Mouse (Mus musculus) neural tube, embryonic 10.5 days (tissue): Measurements from ENCODE around the gene St6galnac4.

ENCODE experiments used
- DNase-seq: peaks from one replicate; pipeline ENCODE4 v3.0.0-alpha.2; 2017; ENCODE audit warnings: low spot score; ENCODE audit errors: extremely low spot score

St6galnac4 gene

DNA sequence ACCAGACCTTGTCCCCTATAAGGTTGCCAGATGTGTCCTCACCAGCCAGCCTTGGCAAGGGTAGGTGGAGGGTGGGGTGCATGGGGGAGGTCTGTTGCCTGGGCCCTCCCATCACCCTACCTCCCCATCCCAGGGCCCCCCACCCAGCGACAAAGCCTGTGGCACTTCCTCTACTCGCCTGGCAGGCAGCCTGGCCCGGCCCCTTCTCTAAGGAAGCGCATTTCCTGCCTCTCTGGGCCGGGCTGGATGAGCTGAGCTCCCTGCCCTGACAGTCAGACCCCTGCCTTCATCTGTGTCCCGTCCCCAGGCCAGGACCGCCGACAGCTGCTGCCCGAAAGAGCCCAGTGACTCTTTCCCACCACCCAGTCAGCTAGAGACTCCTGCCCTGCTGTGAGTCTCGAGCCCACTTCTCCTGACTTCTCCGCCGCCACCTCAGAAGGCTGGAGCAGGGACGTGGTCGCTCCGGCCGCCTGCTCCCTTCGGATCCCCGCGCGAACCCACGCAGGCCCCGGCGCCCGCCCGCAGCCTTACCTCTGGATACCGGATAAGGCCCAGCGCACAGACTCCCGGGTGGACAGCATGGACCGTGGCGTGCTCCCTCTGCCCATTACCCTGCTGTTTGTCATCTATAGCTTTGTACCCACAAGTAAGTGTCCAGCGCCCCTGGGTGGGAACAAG lies 59.6 kb downstream of the St6galnac4 start, which contains the start of gene Eng:
Gene Eng (plus strand): TSS at position 217 of the 678 bp plus-strand sequence.
- no peak for DNase-seq

DNA sequence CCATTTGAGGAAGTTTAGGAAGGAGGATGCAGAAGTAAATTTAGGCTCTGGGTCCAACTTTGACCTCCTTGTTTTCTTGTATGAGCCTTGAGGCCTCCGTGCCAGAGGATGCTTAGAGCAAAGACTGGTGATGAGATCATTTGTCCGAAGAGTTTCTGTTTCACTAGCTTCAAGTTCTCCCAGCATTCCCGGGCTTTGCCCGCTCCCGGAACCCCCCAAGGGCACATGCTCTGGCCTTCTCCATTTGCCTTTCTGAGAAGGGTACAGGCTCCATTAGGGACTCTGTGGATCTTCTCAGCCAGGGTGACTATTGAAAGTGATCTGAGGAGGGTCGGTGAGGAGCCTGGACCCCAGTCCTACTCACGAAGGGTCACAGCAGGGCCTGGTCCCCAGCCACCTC lies 60.5 kb downstream of the St6galnac4 start:
- no peak for DNase-seq
